Mouse (Mus musculus): ENCODE measurements around the gene Spint2. TPM values are rescaled to one million over a fixed set of nuclear protein-coding genes. Genes with fewer than 3 reads are reported as not detected.

Spint2 gene
- polyA plus RNA-seq, 1 experiment = 69.7 TPM

DNA sequence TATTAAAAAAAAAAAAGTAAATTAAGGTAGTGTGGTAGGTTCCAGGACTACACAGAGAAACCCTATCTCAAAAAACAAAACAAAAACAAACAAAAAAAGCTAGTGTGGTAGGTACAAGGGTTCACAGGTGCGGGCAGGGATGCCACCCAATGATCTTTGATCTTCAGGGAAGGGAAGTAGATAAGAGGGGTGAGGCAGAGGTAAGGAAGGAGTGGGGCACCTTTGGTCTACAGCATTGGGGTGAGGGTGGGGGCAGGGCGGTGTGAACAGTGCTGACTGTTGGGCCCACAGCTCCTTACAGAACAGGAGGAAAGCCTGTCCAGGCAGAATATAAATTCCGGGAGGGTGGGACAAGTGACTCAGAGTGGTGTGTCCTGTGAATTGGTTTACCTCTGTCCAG is 30.5 kb downstream of the Spint2 start:
- no peak overlapping the region for H3K4me3 ChIP-seq (ENCODE audit: extremely low read depth, insufficient read depth, insufficient read length)
- H3K27ac ChIP-seq (ENCODE audit: insufficient read depth, low read length) = no peak overlapping the region
- no peaks in the 10 kb centered on the region for H3K36me3 ChIP-seq (ENCODE audit: control insufficient read depth, insufficient read depth, low read length)
- no peak for DNase-seq (ENCODE audit: low read depth in 1 of 2, low spot score in 2 of 2)
- WGBS = 67% methylated on average over 3 of the region's 3 CpGs
- TF ChIP-seq CTCF (IDR thresholded peaks at IDR 0.05; ENCODE audit: extremely low read depth, insufficient read depth, insufficient read length, insufficient replicate concordance) (no peak), POLR2A (IDR thresholded peaks at IDR 0.05; ENCODE audit: low read depth, low read length) (no peak)
- no peaks in the 10 kb centered on the region for H3K27me3 ChIP-seq (ENCODE audit: control insufficient read depth, insufficient read depth, low read length)
- H3K4me1 ChIP-seq (ENCODE audit: control insufficient read depth, insufficient read depth, insufficient read length) = 0 out of 2 replicates have a peak, but pooled peaks cover 5% of the 10 kb centered on the region

DNA sequence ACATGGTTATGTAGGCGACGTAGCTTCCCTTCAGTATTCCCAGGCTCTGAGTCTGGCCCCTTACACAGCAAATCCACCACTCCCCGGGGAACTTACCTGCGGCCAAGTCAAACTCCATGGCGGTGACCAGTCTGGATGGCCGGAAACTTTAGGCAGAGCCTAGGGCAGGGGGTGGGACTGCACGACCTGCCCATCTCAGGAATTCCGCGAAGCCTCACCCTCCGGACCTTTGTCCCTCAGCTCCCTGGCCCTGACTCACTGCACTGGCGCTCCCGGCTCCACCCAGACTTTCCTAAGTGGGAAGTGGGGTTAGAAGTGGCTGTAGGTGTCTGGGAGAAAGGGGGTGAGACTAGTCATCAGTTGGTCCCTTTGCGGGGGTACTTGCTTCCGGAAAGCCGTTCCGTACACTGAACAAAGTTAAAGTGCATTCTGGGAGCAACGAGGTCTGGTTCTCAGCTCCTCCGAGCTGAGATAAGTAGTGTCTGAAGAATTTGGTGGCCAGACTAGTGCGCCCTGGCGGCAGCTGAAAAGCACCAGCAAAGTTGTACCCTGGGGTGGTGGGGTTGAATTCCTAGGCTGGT is 33.4 kb downstream of the Spint2 start, which contains the start of gene 2200002D01Rik:
Gene 2200002D01Rik, minus strand, starts transcription at position 206 of the 581 bp plus-strand sequence.
- no peak within 1 kb of the TSS for H3K27ac ChIP-seq (ENCODE audit: insufficient read depth, low read length)
- no peaks in the 10 kb centered on the region for H3K27me3 ChIP-seq (ENCODE audit: control insufficient read depth, insufficient read depth, low read length)
- peak in 1 of 2 experiments; percentile 15 for DNase-seq (ENCODE audit: low read depth in 1 of 2, low spot score in 2 of 2)
- H3K36me3 ChIP-seq (ENCODE audit: control insufficient read depth, insufficient read depth, low read length) = peaks cover 2% of the 10 kb centered on the region; the same call in 1 of the 2 replicates
- peak within 1 kb of the TSS; percentile 48 for H3K4me3 ChIP-seq (ENCODE audit: extremely low read depth, insufficient read depth, insufficient read length)
- 0 out of 2 replicates have a peak, but pooled peaks cover 5% of the 10 kb centered on the region for H3K4me1 ChIP-seq (ENCODE audit: control insufficient read depth, insufficient read depth, insufficient read length)
- 0 out of 2 replicates have a peak, but pooled peaks have one; percentile 8 for TF ChIP-seq CTCF (IDR thresholded peaks at IDR 0.05; ENCODE audit: extremely low read depth, insufficient read depth, insufficient read length, insufficient replicate concordance)
- no peak for TF ChIP-seq POLR2A (IDR thresholded peaks at IDR 0.05; ENCODE audit: low read depth, low read length)
- 45% methylated on average over 20 of the region's 20 CpGs for WGBS

GRCm38 (mm10) chr7:29247706-29248105 is 34.0 kb downstream of the Spint2 start:
- peak overlapping the region; percentile 48 for H3K4me3 ChIP-seq (ENCODE audit: extremely low read depth, insufficient read depth, insufficient read length)
- WGBS = 49% methylated on average over 19 of the region's 19 CpGs
- H3K4me1 ChIP-seq (ENCODE audit: control insufficient read depth, insufficient read depth, insufficient read length) = 0 out of 2 replicates have a peak, but pooled peaks cover 5% of the 10 kb centered on the region
- H3K36me3 ChIP-seq (ENCODE audit: control insufficient read depth, insufficient read depth, low read length) = peaks cover 2% of the 10 kb centered on the region; the same call in 1 of the 2 replicates
- DNase-seq (ENCODE audit: low read depth in 1 of 2, low spot score in 2 of 2) = no peak
- H3K27ac ChIP-seq (ENCODE audit: insufficient read depth, low read length) = no peak overlapping the region
- TF ChIP-seq POLR2A (IDR thresholded peaks at IDR 0.05; ENCODE audit: low read depth, low read length) (no peak), CTCF (IDR thresholded peaks at IDR 0.05; ENCODE audit: extremely low read depth, insufficient read depth, insufficient read length, insufficient replicate concordance) (no peak)
- no peaks in the 10 kb centered on the region for H3K27me3 ChIP-seq (ENCODE audit: control insufficient read depth, insufficient read depth, low read length)

DNA sequence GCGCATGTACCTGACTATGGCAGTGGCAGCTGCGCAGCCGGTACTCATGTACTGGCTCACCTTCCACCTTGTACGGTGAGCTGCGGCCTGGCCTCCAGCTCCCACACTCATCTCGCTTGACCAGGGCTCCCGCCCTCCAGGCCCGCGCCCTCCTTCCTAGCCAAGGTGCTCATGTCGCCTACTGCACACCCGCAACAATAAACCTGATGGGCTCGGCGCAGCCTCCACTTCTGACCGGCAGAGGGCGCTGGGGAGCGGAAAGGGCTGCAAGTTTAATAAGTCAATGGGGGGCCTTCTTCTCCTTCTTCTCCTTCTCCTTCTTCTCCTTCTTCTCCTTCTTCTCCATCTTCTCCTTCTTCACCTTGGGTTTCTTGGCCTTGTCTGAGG is 34.4 kb downstream of the Spint2 start:
- Histone ChIP-seq H3K36me3 (ENCODE audit: control insufficient read depth, insufficient read depth, low read length) (peaks cover 2% of the 10 kb centered on the region; the same call in 1 of the 2 replicates), H3K4me1 (ENCODE audit: control insufficient read depth, insufficient read depth, insufficient read length) (0 out of 2 replicates have a peak, but pooled peaks cover 5% of the 10 kb centered on the region), H3K27me3 (ENCODE audit: control insufficient read depth, insufficient read depth, low read length) (no peaks in the 10 kb centered on the region), H3K4me3 (ENCODE audit: extremely low read depth, insufficient read depth, insufficient read length) (peak overlapping the region; percentile 48), H3K27ac (ENCODE audit: insufficient read depth, low read length) (no peak overlapping the region)
- WGBS = 43% methylated on average over 16 of the region's 16 CpGs
- TF ChIP-seq CTCF (IDR thresholded peaks at IDR 0.05; ENCODE audit: extremely low read depth, insufficient read depth, insufficient read length, insufficient replicate concordance) (peak; percentile 94), POLR2A (IDR thresholded peaks at IDR 0.05; ENCODE audit: low read depth, low read length) (no peak)
- DNase-seq (ENCODE audit: low read depth in 1 of 2, low spot score in 2 of 2) = peak; percentile 32 to 79

DNA sequence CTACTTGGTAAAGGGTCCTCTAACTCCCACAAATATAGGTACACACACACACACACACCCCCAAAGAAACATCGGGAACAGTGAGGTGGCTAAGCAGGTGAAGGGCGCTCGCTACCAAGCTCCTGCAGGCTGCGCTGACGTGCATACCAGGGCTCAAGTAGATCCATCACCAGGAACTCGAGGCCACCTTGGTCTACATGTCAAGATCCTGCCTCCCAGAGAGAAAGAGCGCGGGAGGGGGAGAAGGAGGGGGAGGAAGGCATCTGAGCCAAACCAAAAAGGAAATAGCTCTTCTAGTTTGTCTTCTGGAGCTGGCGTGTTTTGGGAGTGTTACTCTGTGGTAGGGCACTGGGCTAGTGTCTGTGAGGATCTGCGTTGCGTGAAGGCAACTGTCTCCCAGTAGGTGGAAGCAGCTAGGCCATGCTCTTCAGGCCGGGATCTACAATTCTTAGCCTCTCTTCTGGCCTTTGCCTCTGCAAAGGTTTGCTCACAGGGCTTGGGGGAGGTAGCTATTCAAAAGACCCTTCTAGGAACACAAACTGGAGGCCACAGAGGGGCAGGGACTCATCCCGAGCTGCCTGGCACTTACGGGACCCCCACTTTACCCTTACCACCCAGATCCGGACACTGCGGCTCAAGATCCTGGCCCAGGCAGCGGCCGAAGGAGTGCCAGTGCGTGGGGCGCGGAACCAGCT is 34.9 kb downstream of the Spint2 start:
- H3K4me1 ChIP-seq (ENCODE audit: control insufficient read depth, insufficient read depth, insufficient read length) = 0 out of 2 replicates have a peak, but pooled peaks cover 5% of the 10 kb centered on the region
- no peak overlapping the region for H3K4me3 ChIP-seq (ENCODE audit: extremely low read depth, insufficient read depth, insufficient read length)
- no peak overlapping the region; the same call in 1 of the 2 replicates for H3K27ac ChIP-seq (ENCODE audit: insufficient read depth, low read length)
- TF ChIP-seq CTCF (IDR thresholded peaks at IDR 0.05; ENCODE audit: extremely low read depth, insufficient read depth, insufficient read length, insufficient replicate concordance) = no peak
- no peak for TF ChIP-seq POLR2A (IDR thresholded peaks at IDR 0.05; ENCODE audit: low read depth, low read length)
- 88% methylated on average over 21 of the region's 21 CpGs for WGBS
- DNase-seq (ENCODE audit: low read depth in 1 of 2, low spot score in 2 of 2) = no peak
- peaks cover 2% of the 10 kb centered on the region; the same call in 1 of the 2 replicates for H3K36me3 ChIP-seq (ENCODE audit: control insufficient read depth, insufficient read depth, low read length)
- no peaks in the 10 kb centered on the region for H3K27me3 ChIP-seq (ENCODE audit: control insufficient read depth, insufficient read depth, low read length)

DNA sequence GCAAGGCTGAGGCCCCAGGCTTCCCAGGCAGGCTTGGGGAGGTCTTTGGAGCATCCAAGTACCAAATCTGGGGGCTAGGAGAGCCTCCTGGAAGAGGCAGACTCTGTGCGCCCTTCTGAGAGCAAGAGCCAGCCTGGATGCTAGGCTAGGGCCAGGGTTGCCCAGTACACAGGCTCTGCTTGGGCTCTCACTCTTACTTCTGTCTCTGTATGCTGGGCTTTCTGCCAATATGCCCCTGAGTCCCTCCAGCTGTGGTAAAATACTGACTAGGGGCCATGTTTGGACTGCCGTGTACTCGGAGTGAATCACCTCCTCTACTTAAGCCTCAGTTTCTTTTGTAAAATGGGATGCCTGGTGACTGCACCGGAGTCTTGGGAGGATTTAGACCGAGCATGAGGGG is 35.7 kb downstream of the Spint2 start:
- Histone ChIP-seq H3K4me3 (ENCODE audit: extremely low read depth, insufficient read depth, insufficient read length) (no peak overlapping the region), H3K27ac (ENCODE audit: insufficient read depth, low read length) (no peak overlapping the region), H3K27me3 (ENCODE audit: control insufficient read depth, insufficient read depth, low read length) (no peaks in the 10 kb centered on the region), H3K4me1 (ENCODE audit: control insufficient read depth, insufficient read depth, insufficient read length) (0 out of 2 replicates have a peak, but pooled peaks cover 5% of the 10 kb centered on the region), H3K36me3 (ENCODE audit: control insufficient read depth, insufficient read depth, low read length) (peaks cover 2% of the 10 kb centered on the region; the same call in 1 of the 2 replicates)
- no peak for DNase-seq (ENCODE audit: low read depth in 1 of 2, low spot score in 2 of 2)
- TF ChIP-seq CTCF (IDR thresholded peaks at IDR 0.05; ENCODE audit: extremely low read depth, insufficient read depth, insufficient read length, insufficient replicate concordance) (no peak), POLR2A (IDR thresholded peaks at IDR 0.05; ENCODE audit: low read depth, low read length) (no peak)
- 88% methylated on average over 5 of the region's 5 CpGs for WGBS
